Mouse (Mus musculus): ENCODE data around the gene Tax1bp3. TPM values are rescaled to one million over a fixed set of nuclear protein-coding genes. Genes with fewer than 3 reads are reported as not detected.

The Tax1bp3 gene
- total RNA-seq, 2 experiments from 2014 or later = 2.1 to 3.3 TPM

- ATAC-seq (replicated peaks; ENCODE audit: low FRiP score, poor library complexity, severe bottlenecking) = peak; percentile 69
Observed at GRCm38 (mm10) chr11:73169231-73169630, 7.7 kb upstream of the Tax1bp3 start.

- ATAC-seq (replicated peaks; ENCODE audit: low FRiP score, poor library complexity, severe bottlenecking) = no peak
Observed at GRCm38 (mm10) chr11:73172186-73172585, 4.7 kb upstream of the Tax1bp3 start.

GRCm38 (mm10) chr11:73175612-73176011 is 1.3 kb upstream of the Tax1bp3 start:
- no peak for ATAC-seq (replicated peaks; ENCODE audit: low FRiP score, poor library complexity, severe bottlenecking)

GRCm38 (mm10) chr11:73176186-73176585 is 697 bp upstream of the Tax1bp3 start:
- ATAC-seq (replicated peaks; ENCODE audit: low FRiP score, poor library complexity, severe bottlenecking) = no peak

- ATAC-seq (replicated peaks; ENCODE audit: low FRiP score, poor library complexity, severe bottlenecking) = peak; percentile 48
Observed at GRCm38 (mm10) chr11:73177509-73177875, 609 bp downstream of the Tax1bp3 start.

GRCm38 (mm10) chr11:73177895-73178294 is 1.0 kb downstream of the Tax1bp3 start:
- no peak for ATAC-seq (replicated peaks; ENCODE audit: low FRiP score, poor library complexity, severe bottlenecking)

- no peak for ATAC-seq (replicated peaks; ENCODE audit: low FRiP score, poor library complexity, severe bottlenecking)
Observed at GRCm38 (mm10) chr11:73185872-73186615, 9.2 kb downstream of the Tax1bp3 start.

GRCm38 (mm10) chr11:73187231-73187630 is 10.3 kb downstream of the Tax1bp3 start:
- no peak for ATAC-seq (replicated peaks; ENCODE audit: low FRiP score, poor library complexity, severe bottlenecking)

GRCm38 (mm10) chr11:73193047-73193446 is 16.2 kb downstream of the Tax1bp3 start:
- ATAC-seq (replicated peaks; ENCODE audit: low FRiP score, poor library complexity, severe bottlenecking) = no peak

- no peak for ATAC-seq (replicated peaks; ENCODE audit: low FRiP score, poor library complexity, severe bottlenecking)
Observed at GRCm38 (mm10) chr11:73194444-73194843, 17.6 kb downstream of the Tax1bp3 start.

- ATAC-seq (replicated peaks; ENCODE audit: low FRiP score, poor library complexity, severe bottlenecking) = no peak
Observed at GRCm38 (mm10) chr11:73198190-73198589, 21.3 kb downstream of the Tax1bp3 start.

- peak; percentile 93 for ATAC-seq (replicated peaks; ENCODE audit: low FRiP score, poor library complexity, severe bottlenecking)
Observed at GRCm38 (mm10) chr11:73198603-73199229, 21.8 kb downstream of the Tax1bp3 start, which contains the start of gene Ctns. Gene Ctns, minus strand, starts transcription at chr11:73199042.

- ATAC-seq (replicated peaks; ENCODE audit: low FRiP score, poor library complexity, severe bottlenecking) = peak; percentile 96
Observed at GRCm38 (mm10) chr11:73199230-73199712, 22.4 kb downstream of the Tax1bp3 start, which contains the start of gene Shpk. Gene Shpk, plus strand, starts transcription at chr11:73199460.

GRCm38 (mm10) chr11:73199879-73200278 is 23.0 kb downstream of the Tax1bp3 start:
- ATAC-seq (replicated peaks; ENCODE audit: low FRiP score, poor library complexity, severe bottlenecking) = no peak

GRCm38 (mm10) chr11:73201021-73201420 is 24.1 kb downstream of the Tax1bp3 start:
- no peak for ATAC-seq (replicated peaks; ENCODE audit: low FRiP score, poor library complexity, severe bottlenecking)

- no peak for ATAC-seq (replicated peaks; ENCODE audit: low FRiP score, poor library complexity, severe bottlenecking)
Observed at GRCm38 (mm10) chr11:73201597-73201996, 24.7 kb downstream of the Tax1bp3 start.

- no peak for ATAC-seq (replicated peaks; ENCODE audit: low FRiP score, poor library complexity, severe bottlenecking)
Observed at GRCm38 (mm10) chr11:73203895-73204294, 27.0 kb downstream of the Tax1bp3 start.

- ATAC-seq (replicated peaks; ENCODE audit: low FRiP score, poor library complexity, severe bottlenecking) = no peak
Observed at GRCm38 (mm10) chr11:73205194-73205593, 28.3 kb downstream of the Tax1bp3 start.

- ATAC-seq (replicated peaks; ENCODE audit: low FRiP score, poor library complexity, severe bottlenecking) = no peak; the same call in 1 of the 2 replicates
Observed at GRCm38 (mm10) chr11:73207621-73208020, 30.7 kb downstream of the Tax1bp3 start.

GRCm38 (mm10) chr11:73213956-73214355 is 37.1 kb downstream of the Tax1bp3 start:
- ATAC-seq (replicated peaks; ENCODE audit: low FRiP score, poor library complexity, severe bottlenecking) = no peak

GRCm38 (mm10) chr11:73219671-73220070 is 42.8 kb downstream of the Tax1bp3 start:
- ATAC-seq (replicated peaks; ENCODE audit: low FRiP score, poor library complexity, severe bottlenecking) = no peak
